Mouse (Mus musculus) spleen, postnatal 36 days (tissue): ENCODE data around the gene Esrrg.

Experiments
- DNase-seq, 2 experiments: peaks; one replicate each; pipeline ENCODE4 v3.0.0; 2022; ENCODE audit warnings: low spot score in 2 of 2, mixed read lengths in 1 of 2

The Esrrg gene

DNA sequence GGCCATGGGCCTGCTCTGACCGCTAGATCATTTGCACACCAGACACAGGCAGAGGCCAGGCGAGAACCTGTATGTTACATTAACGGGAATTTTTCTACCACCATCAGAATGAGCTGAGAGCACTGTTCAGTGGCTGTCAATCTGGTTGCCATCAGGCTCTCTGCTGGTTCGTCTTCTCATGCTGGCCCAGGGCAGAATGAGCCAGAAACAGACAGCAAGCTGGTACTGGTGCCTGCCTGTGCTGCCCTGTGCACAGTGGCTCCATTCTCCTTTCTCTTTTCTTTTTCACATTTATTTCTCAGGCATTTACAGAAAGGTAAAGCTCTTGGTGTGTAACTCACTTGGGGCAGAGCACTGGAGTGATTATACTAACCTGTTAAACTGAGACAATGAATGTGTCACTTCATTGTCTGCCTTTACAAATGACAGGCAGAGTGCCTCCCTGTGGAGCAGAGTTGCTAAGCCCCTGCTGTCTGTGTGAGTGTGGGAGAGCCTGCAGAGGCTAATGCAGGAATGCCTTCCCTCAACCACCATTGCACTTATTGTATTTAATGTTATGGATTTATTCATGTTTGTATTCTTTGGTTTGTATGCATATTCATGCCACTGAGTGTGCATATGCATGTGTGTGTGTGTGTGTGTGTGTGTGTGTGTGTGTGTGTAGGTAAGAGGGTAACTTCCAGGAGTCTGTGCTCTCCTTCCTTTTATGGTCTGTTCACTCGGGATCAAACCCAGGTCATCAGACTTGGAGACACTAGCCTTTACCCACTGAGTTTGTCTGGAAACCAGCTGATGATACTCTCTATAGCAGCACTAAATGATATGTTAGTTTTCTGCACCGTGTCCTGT is 651.9 kb downstream of the Esrrg start:
- no peak for DNase-seq

DNA sequence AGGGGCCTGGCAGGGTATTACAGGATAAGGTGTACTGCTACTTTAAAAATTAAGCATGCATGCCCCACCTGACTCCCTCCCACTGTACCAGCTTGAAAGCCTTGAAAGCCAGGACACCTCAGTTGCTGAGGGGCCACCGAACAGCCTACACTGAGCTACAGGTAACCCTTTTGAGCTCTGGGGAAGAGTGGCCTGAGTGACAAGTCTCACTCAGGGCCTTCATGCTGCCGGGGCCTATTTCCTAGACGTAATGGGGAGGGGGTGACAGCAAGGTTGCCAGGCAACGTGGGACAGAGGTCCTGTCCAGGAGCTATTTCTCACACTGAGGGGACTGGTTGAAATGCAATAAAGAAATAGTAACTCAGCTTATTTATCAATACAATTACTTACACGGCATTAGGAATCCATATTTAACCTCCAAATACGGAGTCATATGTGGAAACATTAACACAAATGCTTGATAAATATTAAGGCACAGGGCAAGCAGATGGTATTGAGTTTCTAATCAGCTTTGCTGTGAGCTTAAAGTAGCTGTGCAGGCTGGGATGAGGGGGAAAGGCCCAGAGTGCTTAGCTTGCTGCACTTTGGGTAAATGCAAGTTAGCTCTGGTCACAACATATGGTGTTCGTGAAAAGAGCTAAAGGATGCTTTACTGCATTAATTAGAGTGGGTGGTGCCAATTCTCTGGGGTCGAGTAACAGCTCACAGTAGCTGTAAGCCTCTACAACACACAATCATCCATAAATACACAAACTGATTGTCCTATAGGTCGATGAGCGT is 653.5 kb downstream of the Esrrg start, which contains the start of gene Ush2a:
TSS of gene Ush2a (plus strand) at position 121 of the 780 bp plus-strand sequence.
- DNase-seq = no peak
